Mouse (Mus musculus) kidney, postnatal 36 days (tissue): Measurements from ENCODE around the gene Paqr9.

ENCODE experiments used
- DNase-seq, 2 experiments: peaks; one replicate each; pipeline ENCODE4 v3.0.0; 2021 to 2022; ENCODE audit warnings: mixed read lengths in 2 of 2

Paqr9 gene

DNA sequence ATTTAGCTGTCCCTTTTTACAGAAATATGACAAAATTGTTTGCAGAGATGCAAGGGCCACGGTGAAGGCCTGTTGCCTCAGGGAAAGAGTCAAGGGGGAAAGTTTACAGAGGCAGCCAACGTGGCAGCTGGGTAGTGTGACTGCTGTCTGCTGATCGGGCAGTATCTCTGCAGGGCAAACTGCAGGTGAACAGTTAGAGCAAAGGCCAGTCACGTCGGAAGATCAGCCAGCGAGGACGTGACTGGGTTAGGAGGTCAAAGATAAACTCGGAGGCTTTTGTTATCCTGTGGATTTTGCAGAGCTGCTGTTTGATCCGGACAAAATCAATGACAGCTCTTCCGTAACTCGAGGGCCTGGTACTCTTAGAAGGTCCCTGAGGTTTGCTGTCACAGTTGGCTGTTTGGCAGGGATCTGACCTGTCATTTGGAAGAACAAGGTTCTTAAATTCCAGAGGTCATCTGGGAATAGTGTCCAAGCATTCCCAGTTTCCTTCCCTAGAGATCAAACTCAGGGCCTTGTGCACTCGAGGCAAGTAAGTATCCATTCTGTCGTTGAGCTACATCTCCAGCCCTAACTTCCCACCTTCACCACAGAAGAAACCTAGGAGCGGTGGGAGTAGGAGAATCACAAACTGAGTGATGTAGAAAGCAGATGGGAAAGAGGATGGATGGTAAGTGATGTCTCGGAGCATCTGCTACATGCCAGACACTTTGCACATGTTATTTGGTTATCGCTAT, 21.7 kb downstream of the Paqr9 start:
- peak; percentile 60 to 68 for DNase-seq

DNA sequence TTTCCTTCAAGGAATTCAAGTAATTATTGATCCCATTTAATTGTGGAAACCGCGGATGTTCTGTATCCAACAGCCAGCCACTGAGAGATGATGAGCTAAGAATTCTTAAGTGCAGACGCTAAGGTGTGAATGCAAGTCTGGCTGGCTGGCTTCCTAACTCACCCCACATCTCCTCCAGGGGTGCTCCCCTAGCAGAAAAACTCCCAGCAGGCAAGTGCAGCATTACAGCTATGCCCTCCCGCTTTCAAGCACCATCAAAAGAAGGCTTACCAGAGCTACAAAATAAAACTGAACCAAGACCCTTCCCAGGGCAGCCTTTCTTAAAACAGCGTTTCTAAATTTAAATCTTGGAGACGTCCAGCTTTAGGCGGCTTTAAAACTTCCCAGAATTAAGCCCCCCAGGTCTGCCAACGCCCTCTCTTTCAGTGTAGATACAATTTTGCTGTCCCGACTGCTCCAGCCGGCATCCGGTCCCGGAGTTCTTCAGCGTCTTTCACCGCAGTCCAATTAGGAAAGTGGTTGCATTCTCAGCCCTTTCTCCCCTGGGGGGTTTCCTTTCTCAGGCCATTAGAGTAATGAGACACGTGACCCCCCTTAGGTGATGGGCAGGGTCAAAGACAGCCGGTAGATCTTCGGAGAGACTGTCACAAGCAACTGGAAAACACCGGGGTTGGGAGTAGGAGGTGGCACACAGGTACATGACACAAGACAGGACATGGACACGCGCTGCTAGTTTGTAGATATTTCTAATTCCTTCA, 22.5 kb downstream of the Paqr9 start:
- no peak for DNase-seq

DNA sequence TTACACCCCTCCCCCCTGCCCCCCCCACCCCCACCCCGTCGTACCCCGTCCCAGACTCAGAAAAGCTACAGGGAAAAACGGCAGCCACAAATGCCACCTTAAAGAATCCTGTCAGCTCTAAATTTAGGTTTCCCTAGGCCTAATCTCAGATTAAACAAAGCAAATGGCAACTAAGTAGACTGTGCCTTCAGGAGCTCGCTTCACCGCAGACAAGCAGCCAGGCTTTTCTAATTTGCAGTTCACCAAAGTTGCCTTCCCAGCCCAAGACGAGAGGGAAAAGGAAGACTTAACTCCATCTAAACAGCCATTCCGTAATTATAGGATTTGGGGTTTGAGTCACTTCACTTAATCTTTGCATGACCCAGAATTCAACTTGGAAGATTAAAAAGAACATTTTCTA, 23.1 kb downstream of the Paqr9 start:
- no peak for DNase-seq

DNA sequence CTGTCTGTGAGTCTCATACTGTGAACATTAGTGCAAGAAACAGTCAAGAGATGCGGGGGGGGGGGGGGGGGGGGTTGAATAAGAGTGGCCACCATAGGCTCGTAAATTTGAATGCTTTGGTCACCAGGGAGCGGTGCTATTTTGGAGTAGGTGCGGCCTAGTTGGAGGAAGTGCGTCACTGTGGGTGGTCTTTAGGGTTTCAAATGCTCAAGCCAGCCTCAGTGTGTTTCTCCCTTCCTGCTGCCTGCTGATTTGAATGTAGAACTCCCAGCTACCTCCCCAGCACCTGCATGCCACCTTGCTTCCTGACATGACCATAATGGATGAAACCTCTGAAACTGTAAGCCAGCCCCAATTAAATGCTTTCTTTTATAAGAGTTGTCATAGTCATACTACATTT, 26.6 kb downstream of the Paqr9 start:
- no peak for DNase-seq

DNA sequence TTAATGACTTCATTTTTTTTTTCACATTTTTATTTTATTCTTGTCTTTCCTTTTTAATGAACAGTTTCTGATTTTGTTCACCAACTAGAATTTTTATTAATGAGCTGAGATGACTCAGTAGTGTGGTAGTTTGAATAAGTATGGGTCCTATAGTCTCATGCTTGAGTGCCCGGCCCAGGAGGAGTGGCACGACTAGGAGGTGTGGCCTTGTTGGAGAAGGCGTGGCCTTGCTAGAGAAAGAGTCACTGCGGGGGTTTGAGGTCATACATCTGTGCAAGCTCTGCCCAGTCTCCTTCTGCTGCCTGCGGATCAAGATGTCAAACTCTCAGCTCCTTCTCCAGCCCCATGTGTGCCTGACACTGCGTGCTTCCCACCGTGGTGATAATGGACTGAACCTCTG, 28.6 kb downstream of the Paqr9 start:
- DNase-seq = no peak

DNA sequence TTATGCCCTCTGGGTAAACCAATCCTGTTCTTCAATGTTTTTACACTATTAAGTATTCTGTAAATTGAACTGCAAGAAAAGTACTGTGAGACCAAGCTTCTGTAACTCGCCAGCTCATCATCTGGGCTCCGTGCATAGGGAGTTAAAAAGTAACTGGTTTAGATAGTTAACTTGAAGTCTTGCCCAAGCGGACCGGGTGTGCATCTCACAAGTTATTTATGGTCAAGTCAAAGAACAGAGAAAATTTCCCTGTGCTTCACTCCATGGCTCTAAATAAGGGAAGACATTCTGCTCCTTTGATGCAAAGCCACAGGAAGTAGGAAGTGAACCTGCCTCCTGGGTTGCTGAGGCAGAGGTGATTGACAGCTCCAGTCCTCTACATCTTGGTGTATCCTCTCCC, 34.8 kb downstream of the Paqr9 start:
- DNase-seq = peak; percentile 43 to 73

DNA sequence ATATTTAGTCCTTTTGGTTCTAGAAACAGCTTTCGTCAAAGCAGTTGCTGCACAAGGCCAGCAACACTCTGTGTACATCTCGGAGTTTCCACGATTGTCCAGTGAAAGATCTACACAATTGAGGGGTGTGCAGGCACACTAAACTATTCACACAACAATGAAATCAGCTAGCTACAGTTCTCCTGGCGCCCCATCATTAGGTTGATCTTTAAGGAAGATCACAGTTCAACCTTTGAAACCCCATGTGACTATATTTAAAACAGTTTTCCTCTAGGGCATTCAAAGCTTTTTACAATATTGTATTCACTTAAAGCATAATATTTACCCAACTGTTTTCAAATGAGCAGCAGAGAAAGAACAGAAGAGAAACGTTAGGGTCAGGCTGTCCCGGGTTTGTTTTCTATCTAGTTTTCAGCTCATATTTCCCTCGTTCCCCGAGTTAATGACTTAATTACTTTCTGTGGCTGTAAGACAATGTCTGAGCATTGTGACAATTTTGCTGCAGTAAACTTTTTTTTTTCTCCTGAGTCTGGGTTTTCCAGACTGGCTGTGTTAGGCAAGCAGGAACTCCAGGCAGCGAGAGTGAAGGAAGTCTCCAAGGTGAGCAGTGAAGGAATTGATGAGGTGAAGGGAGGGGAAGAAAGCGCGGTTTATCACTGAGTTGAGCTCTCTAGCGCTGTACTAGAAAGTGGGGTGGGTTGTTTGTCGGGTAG, 38.2 kb downstream of the Paqr9 start:
- no peak for DNase-seq

DNA sequence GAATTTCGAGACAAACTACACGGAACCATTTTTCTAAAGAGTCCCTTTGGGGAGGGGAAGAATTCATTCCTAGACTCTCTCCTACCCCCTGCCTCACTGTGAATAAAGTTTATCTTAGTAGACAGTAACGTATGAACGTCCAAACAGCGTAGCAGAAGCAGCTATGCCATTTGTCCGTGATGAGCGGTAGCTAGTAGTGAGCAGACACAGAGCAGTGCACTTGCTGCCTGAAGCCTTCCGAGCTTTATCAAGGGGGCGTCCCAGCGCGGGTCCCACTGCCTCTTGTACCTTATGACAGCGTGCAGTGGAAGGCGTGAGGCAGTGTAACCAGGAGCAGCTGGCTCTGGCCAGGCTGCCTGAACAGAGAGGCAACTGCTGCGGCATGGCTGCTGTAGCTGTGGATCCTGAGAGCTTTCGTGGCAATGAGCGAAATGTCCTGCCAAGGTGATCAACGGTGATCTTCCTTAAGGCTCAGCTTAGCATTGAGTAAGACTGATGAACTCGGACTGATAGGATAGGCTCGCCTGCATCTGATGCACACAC, 38.8 kb downstream of the Paqr9 start:
- DNase-seq = peak in 1 of 2 experiments; percentile 22

DNA sequence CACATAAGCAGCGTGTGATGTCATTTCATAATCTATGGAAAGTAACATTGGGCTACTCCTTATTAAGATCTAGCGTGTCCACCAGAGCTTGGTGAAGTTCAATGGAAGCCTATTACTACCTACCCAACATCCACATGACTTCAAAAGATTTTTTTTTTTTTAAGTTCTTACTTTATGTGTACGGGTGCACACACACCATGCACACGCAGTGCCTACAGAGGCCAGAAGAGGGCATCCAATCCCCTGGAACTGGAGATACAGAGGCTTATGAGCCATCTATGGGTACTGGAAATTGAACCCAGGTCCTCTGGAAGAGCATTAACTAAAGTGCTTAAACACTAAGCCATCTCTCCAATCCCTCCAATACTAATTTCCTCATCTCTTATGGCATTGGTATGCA, 39.9 kb downstream of the Paqr9 start:
- peak in 1 of 2 experiments; percentile 44 for DNase-seq

DNA sequence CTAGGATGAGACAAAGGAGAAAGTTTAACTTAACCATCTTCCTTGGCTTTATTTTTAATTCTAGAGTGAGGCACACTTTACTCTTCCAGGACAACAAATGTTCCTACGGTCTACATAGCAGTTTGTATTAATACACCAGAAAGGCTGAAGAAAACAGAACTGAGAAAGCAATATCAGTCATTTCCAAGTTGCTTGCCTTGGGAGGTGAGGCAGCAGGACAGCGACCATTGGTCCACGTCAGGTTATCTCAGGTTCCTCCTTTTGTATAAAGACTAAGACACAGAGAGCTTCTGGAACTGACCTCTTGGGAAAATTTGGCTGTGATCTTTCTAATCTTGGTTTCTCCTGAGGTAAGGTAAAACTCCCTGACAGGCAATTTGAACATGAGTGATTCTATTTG, 43.4 kb downstream of the Paqr9 start:
- DNase-seq = no peak

DNA sequence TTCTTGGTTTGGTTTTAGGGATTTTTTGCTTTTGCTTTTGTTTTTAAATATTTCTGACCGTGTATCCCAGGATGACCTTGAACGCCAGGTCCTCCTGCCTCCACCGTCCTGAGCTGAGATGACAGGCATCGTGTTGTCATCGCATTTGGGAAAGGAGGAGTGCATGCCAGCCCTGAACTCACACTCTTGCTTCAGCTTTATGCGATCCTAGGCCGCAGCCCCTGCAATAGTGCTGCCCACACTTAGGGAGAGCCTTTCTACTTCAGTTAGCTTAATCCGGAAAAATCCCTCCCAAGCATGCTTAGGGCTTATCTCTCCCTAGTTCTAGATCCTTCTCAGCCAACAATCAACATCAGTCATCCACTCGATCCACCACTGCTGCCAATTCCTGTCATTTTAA, 43.9 kb downstream of the Paqr9 start:
- no peak for DNase-seq

DNA sequence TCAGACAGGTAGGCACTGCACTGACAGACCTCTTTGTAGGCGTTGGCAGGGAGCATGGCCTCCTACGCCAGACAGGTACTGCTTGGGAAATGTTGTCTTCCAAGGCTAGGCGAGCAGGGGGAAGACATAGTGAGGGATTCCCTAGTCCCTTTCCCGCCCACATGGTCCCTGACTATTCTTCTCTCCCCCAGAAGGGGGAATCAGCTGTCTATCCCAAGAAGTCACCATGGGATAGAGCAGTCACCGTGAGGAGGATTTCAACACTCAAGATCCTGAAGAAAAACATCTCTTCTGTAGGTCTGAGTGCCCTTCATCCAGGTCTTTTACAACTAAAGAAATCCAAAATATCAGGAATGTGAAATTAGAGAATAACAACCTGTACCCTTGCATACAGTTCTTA, 47.7 kb downstream of the Paqr9 start:
- DNase-seq = no peak

DNA sequence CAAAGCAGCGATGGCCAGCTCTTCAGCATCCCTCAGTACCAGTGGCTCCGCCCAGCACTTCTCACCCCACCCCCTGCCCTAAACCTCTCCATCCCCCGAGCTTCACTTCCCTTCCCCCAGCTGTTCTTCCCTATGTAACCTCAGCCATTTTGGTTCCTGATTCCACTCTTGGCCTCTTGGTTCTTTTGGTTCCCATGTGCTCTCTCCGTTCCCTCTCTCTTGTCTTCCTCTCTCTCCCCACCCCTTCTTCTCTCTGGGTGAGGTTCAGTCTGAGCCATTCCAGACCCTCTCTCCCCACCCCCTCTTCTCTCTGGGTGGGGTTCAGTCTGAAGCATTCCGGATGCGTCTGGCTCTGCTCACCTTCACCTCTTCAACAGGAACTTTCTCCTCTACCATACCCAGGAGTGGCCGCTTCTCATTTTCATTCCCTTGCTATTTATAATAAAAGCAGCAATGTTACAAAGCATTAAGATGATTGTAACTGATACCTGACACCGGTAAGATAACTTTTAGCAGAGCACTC, 52.9 kb downstream of the Paqr9 start:
- no peak for DNase-seq

DNA sequence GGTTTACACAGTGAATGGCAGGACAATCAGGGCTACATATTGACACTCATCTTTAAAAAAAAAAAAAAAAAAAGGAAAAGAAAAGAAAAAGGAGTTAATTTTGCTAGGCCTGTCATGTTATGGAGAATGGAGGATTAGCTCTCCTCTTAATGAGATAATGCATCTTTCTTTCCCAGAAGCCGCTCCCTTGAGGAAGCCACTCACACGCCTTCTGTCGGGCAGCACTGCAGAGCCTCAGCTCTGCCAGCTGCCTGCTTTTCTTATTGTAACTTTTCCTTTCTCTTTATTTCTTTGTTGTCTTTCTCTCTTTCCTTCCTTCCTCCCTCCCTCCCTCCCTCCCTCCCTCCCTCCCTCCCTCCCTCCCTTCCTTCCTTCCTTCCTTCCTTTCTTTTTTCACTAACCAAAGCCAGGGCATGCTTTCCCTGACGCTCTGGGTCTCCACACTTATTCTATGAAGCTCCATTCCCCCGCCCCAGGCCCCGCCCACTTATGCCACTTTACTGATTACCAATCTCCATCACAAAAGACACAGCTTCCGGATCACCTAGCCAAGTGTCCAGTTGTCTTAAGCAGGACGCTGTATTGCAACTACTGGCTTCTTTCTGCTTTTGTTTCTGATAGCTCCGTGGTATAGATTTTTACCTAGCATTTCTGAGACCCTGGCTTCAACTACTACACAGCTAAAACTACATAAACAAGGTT, 54.1 kb downstream of the Paqr9 start:
- peak; percentile 39 to 59 for DNase-seq

DNA sequence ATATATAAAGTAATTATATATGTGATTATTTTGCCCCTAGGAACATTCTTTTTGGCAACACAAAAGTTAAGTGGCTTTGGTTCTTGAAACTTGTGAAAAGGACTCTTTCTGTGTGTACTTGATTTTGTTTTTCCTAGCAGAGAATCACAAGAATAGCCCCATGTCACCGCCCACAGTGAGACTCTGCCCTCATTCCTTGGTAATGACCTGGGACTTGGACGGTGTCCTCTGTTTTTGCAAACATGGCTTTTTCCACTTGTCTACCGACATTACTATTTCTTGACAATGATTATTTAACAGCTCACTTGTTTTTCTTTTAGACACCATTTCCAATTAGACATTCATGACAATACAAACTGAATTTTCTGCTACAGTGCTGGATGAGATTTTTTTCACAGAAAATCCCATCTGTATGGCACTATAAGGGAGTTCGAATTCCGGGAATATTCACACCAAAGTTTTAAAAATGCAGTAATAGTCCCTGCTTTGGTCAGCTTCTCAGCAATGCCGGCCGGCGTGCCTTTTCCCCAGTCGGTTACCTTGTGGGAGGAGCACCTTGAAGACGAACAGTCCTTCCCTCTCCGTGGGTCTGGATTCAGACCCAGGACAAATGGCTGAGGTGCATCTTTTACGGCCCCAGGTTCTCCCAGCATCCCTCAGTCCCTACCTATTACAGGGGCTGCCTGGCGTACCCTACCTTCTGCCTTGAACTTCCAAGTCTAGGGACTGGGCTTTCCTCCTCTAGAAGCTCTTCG, 55.6 kb downstream of the Paqr9 start:
- DNase-seq = peak; percentile 74 to 86

DNA sequence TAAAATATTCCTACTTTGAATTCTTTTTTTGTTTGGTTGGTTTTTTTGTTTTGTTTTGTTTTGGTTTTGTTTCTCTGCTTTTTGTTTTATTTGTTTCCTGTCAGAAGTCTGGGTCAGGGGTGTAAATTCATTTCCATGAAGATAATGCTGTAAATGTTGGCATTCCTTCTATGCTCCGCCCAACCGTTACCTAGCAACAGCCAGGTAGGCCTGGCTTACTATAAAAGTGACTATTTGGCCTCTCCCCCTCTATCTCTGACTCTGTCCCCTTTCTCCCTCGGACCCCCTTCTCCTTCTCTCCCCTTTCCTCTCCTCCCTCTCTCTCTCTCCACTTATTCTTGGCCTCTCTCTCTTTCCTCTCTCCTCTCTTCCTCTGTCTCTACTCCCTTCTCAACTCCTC, 56.5 kb downstream of the Paqr9 start:
- peak in 1 of 2 experiments; percentile 47 for DNase-seq
